Mouse (Mus musculus): ENCODE results near the gene Pphln1.
"Not testable (repeated sequence)": the region's sequence is repeated elsewhere in the genome, so short reads cannot be mapped to it uniquely, and the experiment has no call there.

Pphln1 gene

GRCm38 (mm10) chr15:93397826-93398698, at the start of gene Pphln1, which contains the start of gene Zcrb1:
TSS of gene Pphln1 (plus strand) at chr15:93398350.
TSS of gene Zcrb1 (minus strand) at chr15:93398334.
- peak; percentile 86 for DNase-seq (ENCODE audit: low read depth, low spot score)

GRCm38 (mm10) chr15:93358346-93359095, 39.6 kb upstream of the Pphln1 start:
- no peak for DNase-seq (ENCODE audit: low read depth, low spot score)

- DNase-seq (ENCODE audit: low read depth, low spot score) = no peak
These were observed 32.6 kb upstream of the Pphln1 start for GRCm38 (mm10) chr15:93365561-93365960.

- DNase-seq (ENCODE audit: low read depth, low spot score) = no peak
These were observed 29.6 kb upstream of the Pphln1 start for GRCm38 (mm10) chr15:93368558-93368957.

- no peak for DNase-seq (ENCODE audit: low read depth, low spot score)
These were observed 26.3 kb upstream of the Pphln1 start for GRCm38 (mm10) chr15:93371838-93372237.

GRCm38 (mm10) chr15:93372525-93373119, 25.5 kb upstream of the Pphln1 start:
- not testable (repeated sequence) for DNase-seq (ENCODE audit: low read depth, low spot score)

- DNase-seq (ENCODE audit: low read depth, low spot score) = no peak
These were observed 22.5 kb upstream of the Pphln1 start for GRCm38 (mm10) chr15:93375696-93376095.

GRCm38 (mm10) chr15:93379177-93379576, 19.0 kb upstream of the Pphln1 start:
- DNase-seq (ENCODE audit: low read depth, low spot score) = no peak

- no peak for DNase-seq (ENCODE audit: low read depth, low spot score)
These were observed 16.8 kb upstream of the Pphln1 start for GRCm38 (mm10) chr15:93381337-93381736.

GRCm38 (mm10) chr15:93397269-93397668, 881 bp upstream of the Pphln1 start:
- DNase-seq (ENCODE audit: low read depth, low spot score) = no peak

GRCm38 (mm10) chr15:93398699-93399540, 770 bp downstream of the Pphln1 start:
- no peak for DNase-seq (ENCODE audit: low read depth, low spot score)

GRCm38 (mm10) chr15:93401446-93401845, 3.3 kb downstream of the Pphln1 start:
- no peak for DNase-seq (ENCODE audit: low read depth, low spot score)

- DNase-seq (ENCODE audit: low read depth, low spot score) = no peak
These were observed 4.6 kb downstream of the Pphln1 start for GRCm38 (mm10) chr15:93402730-93403129.

- DNase-seq (ENCODE audit: low read depth, low spot score) = no peak
These were observed 6.7 kb downstream of the Pphln1 start for GRCm38 (mm10) chr15:93404849-93405248.

GRCm38 (mm10) chr15:93405446-93405986, 7.4 kb downstream of the Pphln1 start:
- DNase-seq (ENCODE audit: low read depth, low spot score) = no peak

- no peak for DNase-seq (ENCODE audit: low read depth, low spot score)
These were observed 8.3 kb downstream of the Pphln1 start for GRCm38 (mm10) chr15:93406492-93406891.

- no peak for DNase-seq (ENCODE audit: low read depth, low spot score)
These were observed 14.3 kb downstream of the Pphln1 start for GRCm38 (mm10) chr15:93412445-93412844.

GRCm38 (mm10) chr15:93414456-93414855, 16.3 kb downstream of the Pphln1 start:
- DNase-seq (ENCODE audit: low read depth, low spot score) = no peak

- DNase-seq (ENCODE audit: low read depth, low spot score) = no peak
These were observed 18.1 kb downstream of the Pphln1 start for GRCm38 (mm10) chr15:93416300-93416699.

- no peak for DNase-seq (ENCODE audit: low read depth, low spot score)
These were observed 22.4 kb downstream of the Pphln1 start for GRCm38 (mm10) chr15:93420596-93420995.

GRCm38 (mm10) chr15:93422537-93422936, 24.4 kb downstream of the Pphln1 start:
- no peak for DNase-seq (ENCODE audit: low read depth, low spot score)
